Mouse (Mus musculus): ENCODE data around the gene Limch1. TPM values are rescaled to one million over a fixed set of nuclear protein-coding genes. Genes with fewer than 3 reads are reported as not detected.

The Limch1 gene
- polyA plus RNA-seq, 1 experiment from 2014 or later: 1.5 TPM

GRCm38 (mm10) chr5:66968059-66968833, 222.6 kb downstream of the Limch1 start:
- H3K4me3 ChIP-seq (ENCODE audit: low read depth, low read length): no peak overlapping the region
- no peaks in the 10 kb centered on the region for H3K9me3 ChIP-seq (replicated peaks; ENCODE audit: control insufficient read depth, low read length)
- H3K9ac ChIP-seq (ENCODE audit: low read depth, low read length): no peak overlapping the region
- WGBS (ENCODE audit: insufficient replicate concordance): 43% methylated on average over 23 of the region's 23 CpGs
- H3K27me3 ChIP-seq (ENCODE audit: control insufficient read depth, insufficient read depth, low read depth, low read length): no peaks in the 10 kb centered on the region
- H3K4me2 ChIP-seq (ENCODE audit: low read depth, low read length): no peak overlapping the region
- ATAC-seq (ENCODE audit: low read depth): no peak
- no peaks in the 10 kb centered on the region for H3K4me1 ChIP-seq (ENCODE audit: control insufficient read depth, low read depth, low read length)
- no peaks in the 10 kb centered on the region for H3K36me3 ChIP-seq (ENCODE audit: control insufficient read depth, insufficient read depth)
- no peak overlapping the region for H3K27ac ChIP-seq (ENCODE audit: low read length)

GRCm38 (mm10) chr5:66968925-66969711, 223.5 kb downstream of the Limch1 start:
- 64% methylated on average over 19 of the region's 19 CpGs for WGBS (ENCODE audit: insufficient replicate concordance)
- H3K36me3 ChIP-seq (ENCODE audit: control insufficient read depth, insufficient read depth): no peaks in the 10 kb centered on the region
- no peak overlapping the region for H3K4me2 ChIP-seq (ENCODE audit: low read depth, low read length)
- no peak overlapping the region for H3K4me3 ChIP-seq (ENCODE audit: low read depth, low read length)
- no peak for ATAC-seq (ENCODE audit: low read depth)
- H3K9me3 ChIP-seq (replicated peaks; ENCODE audit: control insufficient read depth, low read length): no peaks in the 10 kb centered on the region
- no peak overlapping the region for H3K9ac ChIP-seq (ENCODE audit: low read depth, low read length)
- H3K4me1 ChIP-seq (ENCODE audit: control insufficient read depth, low read depth, low read length): no peaks in the 10 kb centered on the region
- no peak overlapping the region for H3K27ac ChIP-seq (ENCODE audit: low read length)
- no peaks in the 10 kb centered on the region for H3K27me3 ChIP-seq (ENCODE audit: control insufficient read depth, insufficient read depth, low read depth, low read length)

- no peak for ATAC-seq (ENCODE audit: low read depth)
- H3K4me3 ChIP-seq (ENCODE audit: low read depth, low read length): no peak overlapping the region
- no peaks in the 10 kb centered on the region for H3K4me1 ChIP-seq (ENCODE audit: control insufficient read depth, low read depth, low read length)
- H3K27ac ChIP-seq (ENCODE audit: low read length): no peak overlapping the region
- H3K4me2 ChIP-seq (ENCODE audit: low read depth, low read length): no peak overlapping the region
- H3K9me3 ChIP-seq (replicated peaks; ENCODE audit: control insufficient read depth, low read length): no peaks in the 10 kb centered on the region
- WGBS (ENCODE audit: insufficient replicate concordance): 71% methylated on average over 8 of the region's 8 CpGs
- no peaks in the 10 kb centered on the region for H3K36me3 ChIP-seq (ENCODE audit: control insufficient read depth, insufficient read depth)
- H3K27me3 ChIP-seq (ENCODE audit: control insufficient read depth, insufficient read depth, low read depth, low read length): no peaks in the 10 kb centered on the region
- no peak overlapping the region for H3K9ac ChIP-seq (ENCODE audit: low read depth, low read length)
Measured at GRCm38 (mm10) chr5:66975621-66976020, 230.0 kb downstream of the Limch1 start.

- Histone ChIP-seq H3K27me3 (ENCODE audit: control insufficient read depth, insufficient read depth, low read depth, low read length) (no peaks in the 10 kb centered on the region), H3K36me3 (ENCODE audit: control insufficient read depth, insufficient read depth) (no peaks in the 10 kb centered on the region), H3K4me3 (ENCODE audit: low read depth, low read length) (no peak overlapping the region), H3K9ac (ENCODE audit: low read depth, low read length) (no peak overlapping the region), H3K27ac (ENCODE audit: low read length) (no peak overlapping the region), H3K4me2 (ENCODE audit: low read depth, low read length) (no peak overlapping the region), H3K9me3 (replicated peaks; ENCODE audit: control insufficient read depth, low read length) (no peaks in the 10 kb centered on the region), H3K4me1 (ENCODE audit: control insufficient read depth, low read depth, low read length) (no peaks in the 10 kb centered on the region)
- WGBS (ENCODE audit: insufficient replicate concordance): 55% methylated on average over 19 of the region's 19 CpGs
- ATAC-seq (ENCODE audit: low read depth): no peak
Measured at GRCm38 (mm10) chr5:66979332-66980218, 233.9 kb downstream of the Limch1 start.

GRCm38 (mm10) chr5:66980862-66981261, 235.2 kb downstream of the Limch1 start:
- Histone ChIP-seq H3K9me3 (replicated peaks; ENCODE audit: control insufficient read depth, low read length) (no peaks in the 10 kb centered on the region), H3K4me1 (ENCODE audit: control insufficient read depth, low read depth, low read length) (no peaks in the 10 kb centered on the region), H3K27me3 (ENCODE audit: control insufficient read depth, insufficient read depth, low read depth, low read length) (no peaks in the 10 kb centered on the region), H3K4me3 (ENCODE audit: low read depth, low read length) (no peak overlapping the region), H3K4me2 (ENCODE audit: low read depth, low read length) (no peak overlapping the region), H3K36me3 (ENCODE audit: control insufficient read depth, insufficient read depth) (no peaks in the 10 kb centered on the region), H3K27ac (ENCODE audit: low read length) (no peak overlapping the region), H3K9ac (ENCODE audit: low read depth, low read length) (no peak overlapping the region)
- 59% methylated on average over 4 of the region's 4 CpGs for WGBS (ENCODE audit: insufficient replicate concordance)
- no peak for ATAC-seq (ENCODE audit: low read depth)

GRCm38 (mm10) chr5:66983104-66983503, 237.5 kb downstream of the Limch1 start:
- H3K9me3 ChIP-seq (replicated peaks; ENCODE audit: control insufficient read depth, low read length): no peaks in the 10 kb centered on the region

GRCm38 (mm10) chr5:66988926-66989325, 243.3 kb downstream of the Limch1 start:
- Histone ChIP-seq H3K4me3 (ENCODE audit: low read depth, low read length) (no peak overlapping the region), H3K4me1 (ENCODE audit: control insufficient read depth, low read depth, low read length) (no peaks in the 10 kb centered on the region), H3K9ac (ENCODE audit: low read depth, low read length) (no peak overlapping the region), H3K27ac (ENCODE audit: low read length) (no peak overlapping the region), H3K4me2 (ENCODE audit: low read depth, low read length) (no peak overlapping the region), H3K9me3 (replicated peaks; ENCODE audit: control insufficient read depth, low read length) (no peaks in the 10 kb centered on the region), H3K36me3 (ENCODE audit: control insufficient read depth, insufficient read depth) (no peaks in the 10 kb centered on the region), H3K27me3 (ENCODE audit: control insufficient read depth, insufficient read depth, low read depth, low read length) (no peaks in the 10 kb centered on the region)
- no peak for ATAC-seq (ENCODE audit: low read depth)
- 62% methylated on average over 4 of the region's 4 CpGs for WGBS (ENCODE audit: insufficient replicate concordance)

More at GRCm38 (mm10) chr5:66983104-66983503, 237.5 kb downstream of the Limch1 start:
- H3K36me3 ChIP-seq (ENCODE audit: control insufficient read depth, insufficient read depth): no peaks in the 10 kb centered on the region
- no peaks in the 10 kb centered on the region for H3K4me1 ChIP-seq (ENCODE audit: control insufficient read depth, low read depth, low read length)
- H3K27me3 ChIP-seq (ENCODE audit: control insufficient read depth, insufficient read depth, low read depth, low read length): no peaks in the 10 kb centered on the region
- H3K4me2 ChIP-seq (ENCODE audit: low read depth, low read length): no peak overlapping the region
- no peak for ATAC-seq (ENCODE audit: low read depth)
- WGBS (ENCODE audit: insufficient replicate concordance): 64% methylated on average over 5 of the region's 5 CpGs
- no peak overlapping the region for H3K4me3 ChIP-seq (ENCODE audit: low read depth, low read length)
- H3K27ac ChIP-seq (ENCODE audit: low read length): no peak overlapping the region
- no peak overlapping the region for H3K9ac ChIP-seq (ENCODE audit: low read depth, low read length)

GRCm38 (mm10) chr5:66989531-66989930, 243.9 kb downstream of the Limch1 start:
- H3K9ac ChIP-seq (ENCODE audit: low read depth, low read length): no peak overlapping the region
- H3K9me3 ChIP-seq (replicated peaks; ENCODE audit: control insufficient read depth, low read length): no peaks in the 10 kb centered on the region
- H3K27ac ChIP-seq (ENCODE audit: low read length): no peak overlapping the region
- H3K4me3 ChIP-seq (ENCODE audit: low read depth, low read length): no peak overlapping the region
- H3K4me2 ChIP-seq (ENCODE audit: low read depth, low read length): no peak overlapping the region
- no peaks in the 10 kb centered on the region for H3K4me1 ChIP-seq (ENCODE audit: control insufficient read depth, low read depth, low read length)
- WGBS (ENCODE audit: insufficient replicate concordance): 55% methylated on average over 7 of the region's 7 CpGs
- no peaks in the 10 kb centered on the region for H3K36me3 ChIP-seq (ENCODE audit: control insufficient read depth, insufficient read depth)
- H3K27me3 ChIP-seq (ENCODE audit: control insufficient read depth, insufficient read depth, low read depth, low read length): no peaks in the 10 kb centered on the region
- ATAC-seq (ENCODE audit: low read depth): no peak
